Mouse (Mus musculus): Measurements from ENCODE around the gene Glp2r.

The Glp2r gene

DNA sequence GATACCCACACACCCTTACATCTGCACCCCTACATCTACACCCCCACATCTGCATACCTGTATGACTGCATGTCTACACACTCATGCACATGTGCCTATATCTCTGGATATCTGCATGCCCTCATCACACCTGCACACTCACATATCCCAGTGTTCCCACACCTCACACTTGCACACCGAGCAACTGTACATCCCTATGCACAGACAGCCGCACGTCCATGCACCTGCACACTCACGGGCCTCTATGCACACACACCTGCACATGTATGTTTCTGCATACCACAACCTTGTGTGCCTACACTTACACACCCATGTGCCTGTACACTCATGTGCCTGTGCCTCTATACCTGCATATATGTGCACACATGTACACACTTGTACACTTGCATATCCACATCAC lies 107.5 kb downstream of the Glp2r start:
- DNase-seq (ENCODE audit: low read depth, low spot score), result no peak

GRCm38 (mm10) chr11:67661465-67661864 lies 109.5 kb downstream of the Glp2r start:
- DNase-seq (ENCODE audit: low read depth, low spot score), result no peak

- peak; percentile 56 for DNase-seq (ENCODE audit: low read depth, low spot score)
Observed at GRCm38 (mm10) chr11:67657685-67658382, 113.1 kb downstream of the Glp2r start.

DNA sequence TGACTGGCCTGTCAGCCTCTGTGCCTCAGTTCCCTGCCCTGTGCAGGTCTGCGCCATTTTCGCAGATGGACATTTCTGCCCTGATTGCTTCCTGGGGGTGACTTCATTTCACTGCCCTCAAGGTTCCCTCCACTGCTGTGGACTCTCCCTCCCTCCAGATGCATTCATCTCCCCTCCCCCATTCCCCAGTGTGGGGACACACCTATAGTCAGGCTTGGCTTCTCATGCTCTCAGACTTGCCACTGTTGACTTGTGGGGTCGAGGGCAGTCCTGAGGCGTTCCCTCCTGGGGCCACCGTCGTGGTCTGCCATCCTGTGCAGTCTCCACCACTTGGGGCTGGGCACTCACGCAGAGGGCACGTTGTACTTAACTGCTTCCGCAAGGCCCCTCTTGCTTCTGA lies 114.1 kb downstream of the Glp2r start:
- no peak for DNase-seq (ENCODE audit: low read depth, low spot score)

GRCm38 (mm10) chr11:67656366-67656765 lies 114.6 kb downstream of the Glp2r start:
- no peak for DNase-seq (ENCODE audit: low read depth, low spot score)

DNA sequence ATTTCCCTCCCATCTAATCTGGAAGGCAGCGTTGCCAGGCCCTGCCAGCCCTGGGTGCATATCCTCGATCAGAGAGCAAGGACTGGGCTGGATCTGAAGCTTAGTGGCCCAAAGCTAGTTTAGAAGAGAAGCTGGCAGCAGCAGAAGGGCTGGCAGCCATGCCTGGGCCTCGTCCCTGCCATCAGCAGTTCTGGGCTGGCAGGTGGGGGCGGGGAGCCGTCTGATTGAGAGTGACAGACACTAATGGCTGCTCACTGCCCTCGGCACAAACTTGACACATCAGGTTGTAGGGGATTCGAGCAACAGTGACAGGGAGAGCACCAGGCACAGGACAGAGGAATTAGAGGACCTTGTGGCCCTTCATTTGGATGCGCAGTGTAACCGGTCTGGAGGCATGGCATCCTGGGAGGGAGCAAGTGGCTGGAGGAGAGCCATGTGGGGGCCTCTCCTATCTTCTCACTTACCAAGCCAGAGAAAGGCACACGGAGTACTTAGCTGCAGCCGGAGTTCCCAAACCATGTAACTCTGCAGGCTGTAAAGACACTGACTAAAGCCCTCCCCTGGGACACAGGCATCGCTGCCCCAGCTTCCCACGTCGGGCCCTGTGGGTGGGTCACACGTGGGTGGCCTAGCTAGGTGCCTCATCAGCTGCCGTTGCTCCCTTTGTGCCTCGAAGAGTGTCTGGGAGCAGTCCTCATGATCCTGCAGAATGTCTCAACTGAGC lies 115.6 kb downstream of the Glp2r start:
- DNase-seq (ENCODE audit: low read depth, low spot score), result no peak

- no peak for DNase-seq (ENCODE audit: low read depth, low spot score)
Observed at GRCm38 (mm10) chr11:67654514-67654913, 116.4 kb downstream of the Glp2r start.

DNA sequence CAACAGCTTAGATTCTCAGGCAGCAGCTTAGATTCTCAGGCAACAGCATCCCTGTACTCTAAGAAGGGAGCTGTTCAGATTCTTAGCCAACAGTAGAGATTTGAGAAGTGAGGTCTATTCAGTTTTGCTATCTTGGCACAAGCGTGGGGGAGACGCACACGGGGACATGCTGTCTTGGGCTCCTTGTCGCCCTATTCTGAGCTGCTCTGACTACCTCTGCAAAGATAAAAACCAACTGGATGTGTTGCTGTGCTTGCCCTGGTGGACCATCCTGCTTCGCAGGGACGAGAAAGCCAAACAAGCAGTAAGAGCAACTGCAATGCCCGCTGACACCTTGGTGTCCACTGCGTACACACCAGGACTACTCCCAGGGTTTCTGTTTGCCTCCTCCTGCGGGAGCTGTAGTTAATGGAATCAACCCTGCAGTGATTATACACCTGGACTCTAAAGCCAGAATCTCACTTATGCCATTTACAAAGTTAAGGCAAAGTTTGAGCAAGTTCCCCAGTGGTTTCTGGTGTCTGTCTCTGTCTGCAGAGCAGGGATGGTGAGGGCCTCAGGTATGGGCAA lies 117.3 kb downstream of the Glp2r start:
- no peak for DNase-seq (ENCODE audit: low read depth, low spot score)

DNA sequence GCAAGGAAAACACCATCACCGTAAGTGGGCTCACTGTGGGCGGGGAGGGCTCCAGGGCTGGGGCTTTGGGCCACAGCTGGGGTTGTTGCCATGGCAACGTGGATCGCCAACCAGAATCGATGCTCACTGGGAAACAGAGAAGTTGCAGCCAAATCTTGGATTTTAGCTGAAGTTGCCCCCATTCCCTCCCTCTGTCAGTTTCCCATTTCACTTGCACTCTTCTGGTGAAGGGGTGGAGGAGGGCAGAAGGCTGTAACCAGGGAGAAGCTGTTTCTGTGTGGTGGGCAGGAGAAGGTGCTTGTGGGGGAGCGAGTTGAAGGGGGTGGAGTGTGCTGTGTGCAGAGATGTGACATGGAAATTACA lies 118.1 kb downstream of the Glp2r start:
- peak; percentile 11 for DNase-seq (ENCODE audit: low read depth, low spot score)

DNA sequence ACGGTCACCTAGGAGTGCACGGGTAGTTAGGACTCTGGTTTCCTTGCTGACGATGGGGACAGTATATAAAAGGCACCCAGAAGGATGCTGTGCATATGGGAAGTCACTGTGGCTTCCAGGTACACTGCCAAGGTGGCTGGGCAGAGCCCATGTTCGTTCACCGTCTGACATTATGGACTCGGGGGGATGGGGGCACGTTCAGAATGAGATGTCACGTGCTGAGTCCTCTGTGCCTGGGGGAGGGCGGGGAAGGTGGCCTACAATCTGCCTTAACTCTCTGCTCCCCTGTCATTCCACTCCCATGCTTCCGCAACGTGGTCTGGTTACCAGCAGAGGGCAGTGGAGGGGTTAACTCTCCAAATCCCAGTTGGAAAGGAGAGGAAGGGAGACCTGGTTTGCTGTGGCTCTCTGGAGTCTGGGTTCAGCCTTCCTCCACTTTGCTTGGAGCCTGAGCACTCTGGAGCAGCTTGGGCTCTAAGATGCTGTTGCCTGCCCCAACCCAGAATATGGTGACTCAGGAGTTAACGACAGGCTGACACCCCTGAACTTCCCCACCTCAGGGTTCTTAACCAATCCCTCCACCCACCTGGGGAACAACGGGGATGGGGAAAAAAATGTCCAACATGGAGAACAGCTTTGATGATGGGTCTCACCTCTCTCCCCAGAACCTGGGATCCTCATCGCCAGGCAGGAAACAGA lies 118.6 kb downstream of the Glp2r start:
- DNase-seq (ENCODE audit: low read depth, low spot score), result peak; percentile 65

- DNase-seq (ENCODE audit: low read depth, low spot score), result no peak
Observed at GRCm38 (mm10) chr11:67651731-67652130, 119.2 kb downstream of the Glp2r start.

DNA sequence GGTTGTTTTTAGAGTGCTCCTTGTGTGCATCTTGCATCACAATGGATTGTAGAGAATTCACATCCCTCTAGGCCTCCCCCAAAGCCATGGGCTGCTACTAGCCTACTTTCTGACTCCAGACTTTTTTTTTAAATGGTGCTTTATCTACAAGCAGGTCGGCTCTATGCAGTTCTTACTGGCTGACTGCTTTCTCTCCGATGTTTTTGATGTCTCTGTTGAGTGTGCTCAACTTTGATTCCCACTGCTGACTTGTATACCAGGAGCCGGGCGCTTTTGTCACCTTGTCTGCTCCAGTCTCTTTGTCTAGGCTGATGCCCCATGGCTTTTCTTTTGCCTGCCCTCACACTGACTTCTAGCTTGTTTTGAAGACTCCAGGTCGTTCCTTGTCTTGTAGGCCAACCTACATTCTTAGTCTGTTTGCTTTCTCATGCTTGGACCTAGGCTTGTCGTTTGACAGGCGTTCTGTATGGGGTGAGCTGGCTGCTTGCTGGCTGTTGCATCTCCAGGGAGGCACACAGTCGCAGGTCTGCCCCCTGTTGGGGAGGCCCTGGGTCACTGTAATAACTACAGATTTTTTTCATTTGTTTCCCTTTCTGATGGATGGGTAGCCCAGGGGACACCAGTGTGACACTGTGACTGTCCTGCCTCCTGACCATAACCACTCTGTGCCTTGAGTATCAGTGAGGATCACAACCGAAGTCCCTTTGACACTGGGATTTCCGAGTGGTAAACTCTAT lies 120.8 kb downstream of the Glp2r start:
- no peak for DNase-seq (ENCODE audit: low read depth, low spot score)

- DNase-seq (ENCODE audit: low read depth, low spot score), result no peak
Observed at GRCm38 (mm10) chr11:67648651-67649407, 122.1 kb downstream of the Glp2r start.

DNA sequence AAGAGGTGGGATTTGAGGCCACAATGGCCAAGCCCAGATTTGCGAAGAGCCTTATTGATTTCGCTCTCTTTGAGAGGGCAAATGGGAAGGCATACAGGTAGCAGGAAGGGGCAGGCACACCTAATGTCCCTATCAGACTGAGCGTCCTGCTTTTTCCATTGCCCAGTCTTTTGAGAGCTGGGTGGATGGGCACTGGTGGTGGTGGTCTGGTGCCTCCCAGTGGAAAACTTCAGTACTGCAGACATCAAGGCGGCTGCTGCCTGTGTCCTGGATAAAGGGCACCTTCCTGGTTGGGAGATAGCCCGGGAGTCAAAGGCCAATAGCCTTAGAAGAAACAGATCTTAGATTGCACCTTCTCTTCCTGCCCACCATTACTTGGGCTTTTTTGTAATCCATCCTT lies 123.2 kb downstream of the Glp2r start:
- peak; percentile 71 for DNase-seq (ENCODE audit: low read depth, low spot score)

DNA sequence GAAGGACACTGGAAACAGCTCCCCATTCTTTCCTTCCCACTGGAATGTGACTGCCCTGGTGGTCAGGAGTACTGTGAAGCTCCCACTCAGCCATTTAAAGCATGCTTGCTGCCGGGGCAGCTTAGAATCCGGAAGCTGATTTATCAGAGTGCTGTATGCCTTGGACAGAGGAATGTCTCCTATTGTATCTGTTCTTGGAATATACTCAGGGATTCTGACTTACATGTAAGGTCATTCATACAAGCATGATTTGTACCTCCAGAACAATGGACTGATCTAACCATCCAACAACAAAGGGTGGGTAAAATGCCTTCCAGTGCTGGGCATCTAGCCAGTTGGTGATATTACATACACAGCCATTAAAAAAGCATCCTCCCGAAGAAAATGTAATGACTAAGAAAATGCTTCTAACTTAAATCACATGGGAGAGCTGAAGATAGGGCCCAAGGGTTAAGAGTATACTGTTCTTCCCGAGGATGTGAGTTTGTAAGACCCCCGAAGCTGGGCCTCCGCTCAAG lies 126.3 kb downstream of the Glp2r start:
- DNase-seq (ENCODE audit: low read depth, low spot score), result no peak

DNA sequence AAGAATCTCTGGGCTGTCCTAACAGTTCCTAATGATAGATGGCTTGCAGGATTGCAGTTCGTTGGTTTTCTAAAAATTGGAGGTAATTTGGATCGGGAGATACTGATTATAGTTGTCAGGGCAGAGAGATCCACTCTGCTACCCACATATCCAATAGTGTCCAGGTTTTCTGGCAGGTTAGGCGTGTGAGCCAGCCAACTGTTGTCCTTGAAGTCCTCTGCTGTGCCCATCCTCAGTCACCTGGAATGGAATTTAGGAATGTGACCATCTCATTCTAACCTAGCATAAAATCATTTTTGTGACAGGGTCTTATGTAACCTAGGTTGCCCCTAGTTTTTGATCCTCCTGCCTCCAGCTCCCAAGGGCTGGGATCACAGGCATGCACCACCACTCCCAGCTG lies 127.5 kb downstream of the Glp2r start:
- DNase-seq (ENCODE audit: low read depth, low spot score), result no peak

GRCm38 (mm10) chr11:67642835-67643234 lies 128.1 kb downstream of the Glp2r start:
- no peak for DNase-seq (ENCODE audit: low read depth, low spot score)

GRCm38 (mm10) chr11:67642421-67642820 lies 128.5 kb downstream of the Glp2r start:
- no peak for DNase-seq (ENCODE audit: low read depth, low spot score)

- DNase-seq (ENCODE audit: low read depth, low spot score), result no peak
Observed at GRCm38 (mm10) chr11:67640299-67640698, 130.7 kb downstream of the Glp2r start.

DNA sequence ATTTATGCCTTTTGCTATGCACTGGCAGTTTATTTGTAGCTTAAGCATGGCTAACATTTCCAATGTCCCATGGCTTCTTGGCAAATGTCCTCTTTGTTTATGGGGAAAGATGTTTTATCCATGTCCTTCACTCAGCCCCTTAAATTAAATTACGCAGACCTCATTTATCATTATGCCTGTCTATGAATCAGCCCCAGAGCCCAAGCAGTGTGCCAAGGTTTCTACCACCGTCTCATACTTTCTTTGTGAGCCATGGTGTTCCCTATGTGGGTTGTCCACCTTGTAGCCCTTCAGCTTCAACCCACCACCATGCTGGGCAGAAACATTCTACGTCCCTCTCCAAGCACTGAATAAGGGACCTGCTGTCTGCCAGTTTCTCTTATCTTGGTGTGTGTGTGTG lies 132.6 kb downstream of the Glp2r start:
- DNase-seq (ENCODE audit: low read depth, low spot score), result no peak
